Mouse (Mus musculus) small intestine, adult 2 months (tissue): ENCODE measurements around the gene Thbs4. TPM values are rescaled to one million over a fixed set of nuclear protein-coding genes. Genes with fewer than 3 reads are reported as not detected.

Experiments
- H3K27ac ChIP-seq: fragments of 200-500 bp; 2 replicates; pipeline ENCODE4 v1.5.1; 2012; ENCODE audit warnings: low read depth, low read length, control low read depth, inconsistent platforms; ENCODE audit not compliant: insufficient read depth
- H3K27me3 ChIP-seq: fragments of 200-500 bp; 2 replicates; pipeline ENCODE4 v1.6.1; 2012; ENCODE audit warnings: mild to moderate bottlenecking, moderate library complexity, low read length, inconsistent platforms; ENCODE audit not compliant: control insufficient read depth, insufficient read depth
- H3K36me3 ChIP-seq: fragments of 200-500 bp; 2 replicates; pipeline ENCODE4 v1.6.1; 2012; ENCODE audit warnings: mild to moderate bottlenecking, low read length, control low read depth, inconsistent platforms; ENCODE audit not compliant: control insufficient read depth, insufficient read depth
- H3K4me1 ChIP-seq: fragments of 200-500 bp; 2 replicates; pipeline ENCODE4 v1.6.1; 2012; ENCODE audit warnings: low read length, inconsistent platforms, mixed read lengths; ENCODE audit not compliant: control insufficient read depth, insufficient read depth, insufficient read length
- H3K4me3 ChIP-seq: fragments of 200-500 bp; 2 replicates; pipeline ENCODE4 v1.5.1; 2012; ENCODE audit warnings: low read depth, mild to moderate bottlenecking, control low read depth, inconsistent platforms, low read length, moderate library complexity
- CTCF ChIP-seq: fragments of 200-500 bp; IDR thresholded peaks from 2 replicates; pipeline ENCODE4 v1.5.1; 2012; ENCODE audit warnings: low read depth, mild to moderate bottlenecking, control low read depth, inconsistent platforms, low read length, moderate library complexity, mixed read lengths; ENCODE audit not compliant: insufficient replicate concordance, insufficient read length; ENCODE audit errors: extremely low read depth
- POLR2A ChIP-seq: fragments of 200-500 bp; IDR thresholded peaks from 2 replicates; pipeline ENCODE4 v1.6.1; 2012; ENCODE audit warnings: low read depth, mild to moderate bottlenecking, control low read depth, inconsistent platforms, low read length, moderate library complexity
- WGBS: fragments of 180-500 bp; shearing (Covaris S2); methylation state at CpG from one replicate; pipeline ENCODE4 v1.1.7; 2018; 5-methylcytosine and 5-hydroxymethylcytosine counted together
- polyA plus RNA-seq: library from polyadenylated mRNA; depleted of rRNA; stranded (reverse); fragments of >200 nt; gene quantifications from 2 replicates; pipeline ENCODE4 v1.2.3, GENCODE M21; 2012

Thbs4 gene
- polyA plus RNA-seq, 1 experiment = 2.2 TPM

DNA sequence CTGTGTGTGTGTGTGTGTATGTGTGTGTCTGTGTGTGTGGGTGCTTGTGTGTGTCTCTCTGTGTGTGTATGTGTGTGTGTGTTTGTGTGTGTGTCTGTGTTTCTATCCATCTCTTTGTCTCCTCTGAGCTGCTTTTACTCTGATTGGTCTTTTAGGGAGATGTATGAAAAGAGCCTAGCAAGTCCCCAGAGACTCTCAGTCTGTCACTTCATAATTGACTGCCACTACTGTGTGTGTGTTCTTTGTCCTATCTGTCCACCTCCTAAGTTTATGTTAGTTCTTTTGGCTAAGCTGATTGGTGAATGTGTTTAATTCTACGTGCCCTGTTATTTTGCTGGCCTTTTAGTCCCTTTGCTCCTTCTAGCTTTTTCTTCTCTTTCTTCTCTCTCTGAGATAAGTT lies 58.9 kb downstream of the Thbs4 start:
- Histone ChIP-seq H3K27ac (no peak overlapping the region), H3K27me3 (no peaks in the 10 kb centered on the region), H3K4me3 (no peak overlapping the region), H3K4me1 (no peaks in the 10 kb centered on the region), H3K36me3 (no peaks in the 10 kb centered on the region)
- TF ChIP-seq CTCF (no peak), POLR2A (no peak)
- WGBS = 91% methylated on average over 1 of the region's 1 CpGs

DNA sequence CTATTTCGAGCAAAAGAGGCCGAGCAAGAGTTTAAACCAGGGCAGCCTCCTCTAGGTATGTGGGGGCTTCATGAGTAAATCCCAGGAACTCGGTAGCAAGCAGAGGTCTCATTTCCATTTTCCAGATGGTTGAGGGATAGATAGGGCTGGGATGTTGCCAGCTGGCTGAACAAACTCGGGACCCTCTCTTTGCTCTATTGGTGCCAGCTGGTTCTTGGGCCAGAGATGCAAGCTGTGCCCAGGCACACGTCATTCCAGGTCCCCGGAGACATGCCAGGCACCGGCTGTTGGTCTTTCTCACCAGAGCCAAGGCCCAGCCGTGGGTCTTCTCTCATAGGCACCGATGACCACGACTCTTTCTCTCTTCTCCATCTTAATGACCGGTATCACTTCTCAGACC lies 60.9 kb downstream of the Thbs4 start:
- no peaks in the 10 kb centered on the region for H3K4me1 ChIP-seq
- H3K27me3 ChIP-seq = no peaks in the 10 kb centered on the region
- no peak overlapping the region for H3K4me3 ChIP-seq
- 86% methylated on average over 11 of the region's 11 CpGs for WGBS
- H3K36me3 ChIP-seq = no peaks in the 10 kb centered on the region
- TF ChIP-seq CTCF (no peak), POLR2A (no peak)
- H3K27ac ChIP-seq = no peak overlapping the region

DNA sequence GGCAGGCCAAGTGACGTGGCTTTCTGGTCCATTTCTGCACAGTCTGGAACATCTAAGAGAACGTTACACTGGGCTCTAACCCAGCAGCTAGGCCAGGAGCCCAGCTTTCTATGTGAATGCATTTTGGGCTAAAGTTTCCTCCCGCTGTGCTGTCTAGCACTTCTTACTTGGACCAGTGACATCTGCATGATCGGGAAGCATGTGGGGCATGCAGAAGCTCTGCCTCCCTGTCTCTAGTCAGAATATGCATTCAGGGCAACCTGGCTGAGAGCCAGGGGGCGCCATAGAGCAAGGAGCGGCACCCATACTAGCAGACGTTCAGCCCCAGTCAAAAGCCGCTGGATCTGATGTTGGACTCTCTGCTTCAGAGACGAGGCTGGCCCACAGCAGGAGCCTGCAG lies 61.4 kb downstream of the Thbs4 start:
- Histone ChIP-seq H3K4me1 (no peaks in the 10 kb centered on the region), H3K36me3 (no peaks in the 10 kb centered on the region), H3K4me3 (no peak overlapping the region), H3K27ac (no peak overlapping the region), H3K27me3 (no peaks in the 10 kb centered on the region)
- 26% methylated on average over 9 of the region's 9 CpGs for WGBS
- TF ChIP-seq POLR2A = no peak
- TF ChIP-seq CTCF = peak; percentile 78; the same call in 1 of the 2 replicates

DNA sequence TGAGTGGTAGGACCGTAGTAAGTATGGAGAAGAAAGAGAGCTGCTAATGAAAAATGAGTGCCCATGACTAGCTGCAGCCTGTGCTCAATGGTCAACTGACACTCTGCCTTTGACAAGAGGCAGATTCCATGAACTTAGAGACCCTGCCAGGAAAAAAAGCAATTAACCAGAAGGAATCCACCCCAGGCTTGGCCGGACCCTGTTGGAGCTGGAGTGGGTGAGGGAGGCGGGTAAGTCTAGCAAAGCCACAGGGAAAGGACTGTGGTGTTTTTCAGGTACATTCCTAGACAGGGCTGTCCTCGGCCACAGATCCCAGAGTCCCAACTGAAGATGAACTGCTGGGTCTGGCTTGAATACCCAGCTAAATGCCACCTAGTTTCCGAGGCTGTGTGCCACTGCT lies 61.8 kb downstream of the Thbs4 start:
- Histone ChIP-seq H3K4me3 (no peak overlapping the region), H3K36me3 (no peaks in the 10 kb centered on the region), H3K27ac (no peak overlapping the region), H3K27me3 (no peaks in the 10 kb centered on the region), H3K4me1 (no peaks in the 10 kb centered on the region)
- WGBS = 77% methylated on average over 5 of the region's 5 CpGs
- TF ChIP-seq POLR2A (no peak), CTCF (no peak)

DNA sequence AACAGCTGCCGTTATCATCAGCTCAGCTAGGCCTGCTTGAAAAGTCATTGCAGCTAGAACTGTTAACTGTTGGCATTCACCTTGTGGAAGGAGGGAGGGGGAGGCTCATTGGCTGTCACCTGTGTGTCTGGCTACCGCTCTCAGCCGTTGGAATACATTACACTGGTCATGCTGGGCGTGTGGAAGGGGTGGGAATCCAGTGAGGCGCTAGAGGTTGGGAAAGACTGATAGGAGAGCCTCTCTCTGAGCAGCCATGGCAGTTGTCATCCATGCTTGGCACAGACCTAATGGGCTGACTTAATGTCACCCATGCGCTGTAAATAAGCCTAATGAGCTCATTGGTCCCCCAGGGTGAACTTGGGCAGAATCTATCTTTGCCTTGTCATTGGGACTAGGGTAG lies 62.8 kb downstream of the Thbs4 start:
- Histone ChIP-seq H3K36me3 (no peaks in the 10 kb centered on the region), H3K4me3 (no peak overlapping the region), H3K27ac (no peak overlapping the region), H3K4me1 (no peaks in the 10 kb centered on the region), H3K27me3 (no peaks in the 10 kb centered on the region)
- WGBS = 72% methylated on average over 6 of the region's 6 CpGs
- TF ChIP-seq CTCF (no peak), POLR2A (no peak)

DNA sequence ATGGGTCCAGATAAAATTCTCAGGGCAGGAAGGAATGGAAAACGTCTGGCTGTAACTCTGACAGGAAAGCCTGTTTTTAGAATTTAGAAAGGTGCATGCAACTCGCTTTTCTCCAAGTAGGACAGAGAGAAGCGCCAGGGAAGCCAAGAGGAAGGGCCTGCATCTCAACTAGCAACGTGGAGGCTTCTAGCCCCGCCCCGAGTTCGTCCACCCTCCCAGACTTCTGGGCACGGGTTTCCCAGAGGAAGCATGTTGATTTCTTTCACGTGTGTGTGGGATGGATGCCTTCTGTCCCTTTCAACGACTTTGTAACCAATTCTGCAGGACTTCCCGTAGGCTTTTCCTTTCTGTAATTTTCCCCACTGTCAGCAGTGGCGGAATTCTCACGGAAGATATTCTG lies 64.8 kb downstream of the Thbs4 start:
- Histone ChIP-seq H3K36me3 (no peaks in the 10 kb centered on the region), H3K27ac (no peak overlapping the region), H3K27me3 (no peaks in the 10 kb centered on the region), H3K4me1 (no peaks in the 10 kb centered on the region), H3K4me3 (no peak overlapping the region)
- no peak for TF ChIP-seq POLR2A
- TF ChIP-seq CTCF = no peak
- WGBS = 43% methylated on average over 13 of the region's 13 CpGs

DNA sequence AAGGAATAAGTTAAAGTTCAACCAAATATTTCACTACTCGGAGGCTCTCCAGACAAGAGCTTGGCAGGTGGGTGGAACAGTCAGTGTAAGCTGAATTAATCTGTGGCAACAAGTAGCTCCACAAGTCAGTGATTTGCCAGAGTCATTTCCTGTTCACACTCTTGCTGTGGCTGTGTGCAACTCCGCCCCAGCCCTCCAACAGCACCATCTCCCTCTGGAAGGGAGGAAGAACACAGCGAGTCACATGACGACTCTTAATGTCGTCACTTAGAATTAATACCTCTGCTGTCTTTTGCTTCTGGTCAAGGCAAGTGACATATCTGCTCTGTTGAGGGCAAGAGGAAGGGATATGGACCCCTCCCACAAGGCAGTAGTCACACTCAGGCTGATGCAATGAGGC lies 72.2 kb downstream of the Thbs4 start:
- no peak overlapping the region for H3K27ac ChIP-seq
- no peaks in the 10 kb centered on the region for H3K4me1 ChIP-seq
- TF ChIP-seq POLR2A (no peak), CTCF (no peak)
- no peaks in the 10 kb centered on the region for H3K36me3 ChIP-seq
- peak overlapping the region; percentile 3; the same call in 1 of the 2 replicates for H3K4me3 ChIP-seq
- no peaks in the 10 kb centered on the region for H3K27me3 ChIP-seq
- 32% methylated on average over 5 of the region's 5 CpGs for WGBS

DNA sequence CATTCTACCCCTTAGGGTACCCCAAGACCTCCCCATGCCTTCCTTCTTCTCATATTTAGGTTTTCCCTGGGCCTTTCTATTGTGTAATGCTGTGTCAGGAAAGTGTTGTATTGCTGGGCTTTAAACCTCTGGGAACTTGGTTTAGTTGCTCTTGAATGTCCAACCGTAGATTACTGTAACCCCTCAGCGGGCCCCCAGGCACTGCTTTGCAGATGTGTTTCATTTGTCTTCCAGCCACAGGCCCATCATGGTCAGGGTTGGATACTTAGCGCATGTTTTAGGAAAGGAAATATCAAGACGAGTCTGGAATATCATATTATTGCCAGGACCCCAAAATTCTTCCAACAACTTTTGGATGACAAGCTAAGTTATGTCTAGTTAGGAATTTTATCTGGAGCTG lies 73.6 kb downstream of the Thbs4 start:
- Histone ChIP-seq H3K27me3 (no peaks in the 10 kb centered on the region), H3K36me3 (no peaks in the 10 kb centered on the region), H3K4me1 (no peaks in the 10 kb centered on the region), H3K27ac (no peak overlapping the region), H3K4me3 (no peak overlapping the region)
- 87% methylated on average over 4 of the region's 4 CpGs for WGBS
- TF ChIP-seq POLR2A (no peak), CTCF (no peak)
